Mouse (Mus musculus) midbrain, postnatal 0 days (tissue): ENCODE measurements around the gene Nfib. TPM values are rescaled to one million over a fixed set of nuclear protein-coding genes. Genes with fewer than 3 reads are reported as not detected.

ENCODE experiments used
- ATAC-seq: fragments of 200-750 bp; cut with Nextera tagmentation; 2 replicates; pipeline ENCODE4 v1.8.0; 2017; ENCODE audit warnings: moderate number of reproducible peaks, mild to moderate bottlenecking, moderate TSS enrichment, moderate library complexity; ENCODE audit not compliant: low FRiP score
- DNase-seq: peaks from one replicate; pipeline ENCODE4 v3.0.0-alpha.2; 2015; ENCODE audit warnings: low spot score
- H3K27ac ChIP-seq: fragments of 300-500 bp; sonication (generic); 2 replicates; pipeline ENCODE4 v1.5.1; 2014; ENCODE audit warnings: low read depth, mild to moderate bottlenecking, low read length, mixed read lengths
- H3K27me3 ChIP-seq: fragments of 300-500 bp; sonication (generic); 2 replicates; pipeline ENCODE4 v1.6.1; 2014; ENCODE audit warnings: low read length, control low read depth, mixed read lengths; ENCODE audit not compliant: insufficient read depth
- H3K36me3 ChIP-seq: fragments of 300-500 bp; sonication (generic); 2 replicates; pipeline ENCODE4 v1.6.1; 2014; ENCODE audit warnings: low read length, control low read depth, mixed read lengths; ENCODE audit not compliant: insufficient read depth
- H3K4me1 ChIP-seq: fragments of 300-500 bp; sonication (generic); 2 replicates; pipeline ENCODE4 v1.6.1; 2014; ENCODE audit warnings: mild to moderate bottlenecking, control low read depth, antibody characterized with exemption, low read length, mixed read lengths; ENCODE audit not compliant: insufficient read depth
- H3K4me2 ChIP-seq: fragments of 300-500 bp; sonication (generic); 2 replicates; pipeline ENCODE4 v1.6.1; 2014; ENCODE audit warnings: low read depth, mild to moderate bottlenecking, low read length, mixed read lengths; ENCODE audit not compliant: poor library complexity, severe bottlenecking
- H3K4me3 ChIP-seq: fragments of 300-500 bp; sonication (generic); 2 replicates; pipeline ENCODE4 v1.5.1; 2014; ENCODE audit warnings: low read depth, mild to moderate bottlenecking, low read length, moderate library complexity
- H3K9ac ChIP-seq: fragments of 300-500 bp; sonication (generic); replicated peaks from 2 replicates; pipeline ENCODE4 v1.6.1; 2014; ENCODE audit warnings: mild to moderate bottlenecking, low read length, moderate library complexity, mixed read lengths; ENCODE audit not compliant: poor library complexity, severe bottlenecking
- H3K9me3 ChIP-seq: fragments of 300-500 bp; sonication (generic); 2 replicates; pipeline ENCODE4 v1.6.1; 2016; ENCODE audit warnings: low read length, control low read depth
- CTCF ChIP-seq: IDR thresholded peaks from 2 replicates; pipeline ENCODE4 v1.5.1; 2016; ENCODE audit warnings: antibody characterized with exemption, mild to moderate bottlenecking
- WGBS: fragments of 180-500 bp; shearing (Covaris S2); extraction: QIAGEN DNeasy Blood & Tissue Kit; methylation state at CpG from one replicate; pipeline ENCODE4 v1.1.7; 2014; 5-methylcytosine and 5-hydroxymethylcytosine counted together
- polyA plus RNA-seq: library from polyadenylated mRNA; unstranded; fragments of >200 nt; fragmentation: Nextera tagmentation; extraction: Ambion mirVana; gene quantifications from 2 replicates; pipeline ENCODE4 v1.2.1, GENCODE M21; 2015
- total RNA-seq: library from RNA; depleted of rRNA; stranded (reverse); fragments of >200 nt; gene quantifications from 2 replicates; pipeline ENCODE4 v1.2.3, GENCODE M21; 2014

Gene Nfib
- total and polyA plus RNA-seq, 2 experiments from 2014 or later, result 27.7 to 62.8 TPM

GRCm38 (mm10) chr4:82511524-82511923 lies 194.0 kb downstream of the Nfib start:
- Histone ChIP-seq H3K4me2 (peak overlapping the region; percentile 90), H3K9me3 (no peaks in the 10 kb centered on the region), H3K4me1 (no peaks in the 10 kb centered on the region), H3K36me3 (no peaks in the 10 kb centered on the region), H3K27ac (peak overlapping the region; percentile 65), H3K4me3 (peak overlapping the region; percentile 54), H3K9ac (no peak overlapping the region), H3K27me3 (no peaks in the 10 kb centered on the region)
- TF ChIP-seq CTCF, result no peak
- 1% methylated on average over 8 of the region's 8 CpGs for WGBS
- DNase-seq (peak; percentile 95), ATAC-seq (no peak)

DNA sequence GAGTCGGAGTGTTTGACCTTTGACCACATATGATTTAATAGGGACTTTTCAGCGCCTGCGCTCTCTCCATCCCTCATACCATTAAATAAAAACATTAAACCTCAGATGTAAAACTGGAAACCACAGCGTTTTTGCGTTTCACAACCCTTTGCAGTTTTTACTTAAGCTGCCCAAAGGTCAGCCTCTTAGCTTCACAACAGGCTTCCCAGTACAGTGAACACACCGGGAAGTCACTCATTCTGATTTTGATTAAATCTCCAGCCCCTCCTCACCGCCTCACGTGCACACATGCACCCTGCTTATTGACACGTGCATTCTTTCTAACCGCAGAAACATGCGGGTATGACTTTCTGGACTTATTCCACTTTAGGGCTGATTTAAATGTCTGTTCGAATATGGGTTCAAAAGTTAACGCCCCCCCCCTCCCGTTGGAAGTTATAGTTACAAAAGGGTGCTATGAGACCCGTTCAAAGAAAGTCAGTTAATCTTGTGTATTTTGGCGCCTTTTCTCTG lies 194.5 kb downstream of the Nfib start:
- no peaks in the 10 kb centered on the region for H3K4me1 ChIP-seq
- H3K4me2 ChIP-seq, result peak overlapping the region; percentile 90
- no peak for ATAC-seq
- peak overlapping the region; percentile 65 for H3K27ac ChIP-seq
- WGBS, result 6% methylated on average over 16 of the region's 16 CpGs
- DNase-seq, result no peak
- no peaks in the 10 kb centered on the region for H3K9me3 ChIP-seq
- H3K36me3 ChIP-seq, result no peaks in the 10 kb centered on the region
- no peak overlapping the region for H3K9ac ChIP-seq
- no peaks in the 10 kb centered on the region for H3K27me3 ChIP-seq
- no peak for TF ChIP-seq CTCF
- peak overlapping the region; percentile 54 for H3K4me3 ChIP-seq

- Histone ChIP-seq H3K4me2 (peak overlapping the region; percentile 98), H3K36me3 (no peaks in the 10 kb centered on the region), H3K27ac (peak overlapping the region; percentile 34), H3K4me3 (no peak overlapping the region), H3K27me3 (no peaks in the 10 kb centered on the region), H3K9ac (no peak overlapping the region), H3K9me3 (no peaks in the 10 kb centered on the region), H3K4me1 (no peaks in the 10 kb centered on the region)
- DNase-seq (no peak), ATAC-seq (no peak)
- WGBS, result 23% methylated on average over 4 of the region's 4 CpGs
- TF ChIP-seq CTCF, result no peak
Measured at GRCm38 (mm10) chr4:82509771-82510170, 195.8 kb downstream of the Nfib start.

DNA sequence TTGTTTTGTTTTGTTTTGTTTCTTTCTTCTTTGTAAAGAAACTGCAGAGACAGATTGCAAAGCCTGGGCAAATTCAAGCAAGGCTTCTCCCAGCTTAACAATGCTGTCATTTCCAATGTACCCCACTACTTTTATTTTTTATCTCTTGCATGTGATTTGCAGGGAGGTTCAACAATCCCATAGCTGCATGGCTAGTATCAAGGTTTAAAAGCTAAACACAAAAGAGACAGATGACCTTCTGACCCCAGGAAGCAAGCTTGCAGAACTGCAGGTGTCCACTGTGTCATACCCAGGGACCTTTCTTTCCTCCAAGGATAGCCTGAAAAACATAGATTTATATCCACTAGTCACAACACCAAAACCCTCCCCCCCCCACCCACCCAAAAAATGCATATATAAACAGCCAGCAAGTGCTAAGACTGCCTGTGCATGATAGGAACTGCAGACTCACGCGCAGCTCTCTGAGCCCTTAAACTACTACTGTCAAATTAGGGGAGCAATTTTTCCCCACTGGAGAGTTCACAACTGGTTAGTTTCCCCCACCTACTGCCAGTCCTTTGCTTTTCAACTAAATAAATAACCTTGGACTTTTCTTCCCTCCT lies 196.3 kb downstream of the Nfib start:
- Histone ChIP-seq H3K27ac (0 out of 2 replicates have a peak overlapping the region, but pooled peaks have one; percentile 34), H3K9ac (no peak overlapping the region), H3K4me2 (peak overlapping the region; percentile 98), H3K4me3 (no peak overlapping the region), H3K27me3 (no peaks in the 10 kb centered on the region), H3K36me3 (no peaks in the 10 kb centered on the region), H3K9me3 (no peaks in the 10 kb centered on the region), H3K4me1 (no peaks in the 10 kb centered on the region)
- no peak for TF ChIP-seq CTCF
- no peak for DNase-seq
- ATAC-seq, result no peak
- WGBS, result 49% methylated on average over 2 of the region's 2 CpGs

DNA sequence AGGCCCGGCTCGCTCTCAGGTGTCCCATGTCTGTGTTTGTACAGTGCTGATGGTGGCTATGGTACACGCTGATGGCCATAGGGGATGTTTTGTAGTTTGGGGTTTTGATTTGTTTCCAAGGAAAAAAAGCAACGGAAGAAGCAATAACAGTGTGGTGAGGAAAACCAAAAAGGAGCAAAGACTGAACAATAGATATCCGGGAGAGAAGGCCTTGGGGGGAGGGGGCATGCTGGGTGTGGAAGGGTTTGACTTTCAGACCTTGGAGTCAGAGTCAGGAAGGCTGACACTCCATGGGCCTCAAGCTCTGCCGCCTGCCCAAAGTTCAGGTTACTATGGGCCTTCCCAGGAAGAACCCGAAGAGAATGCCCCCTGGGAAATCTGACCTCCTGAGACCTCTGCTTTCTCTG lies 197.3 kb downstream of the Nfib start:
- Histone ChIP-seq H3K36me3 (no peaks in the 10 kb centered on the region), H3K4me3 (peak overlapping the region; percentile 69), H3K4me1 (no peaks in the 10 kb centered on the region), H3K4me2 (peak overlapping the region; percentile 98), H3K27ac (peak overlapping the region; percentile 91), H3K9me3 (no peaks in the 10 kb centered on the region), H3K27me3 (no peaks in the 10 kb centered on the region), H3K9ac (0 out of 2 replicates have a peak overlapping the region, but pooled peaks have one; percentile 5)
- ATAC-seq, result no peak
- TF ChIP-seq CTCF, result no peak
- 19% methylated on average over 7 of the region's 7 CpGs for WGBS
- no peak for DNase-seq

DNA sequence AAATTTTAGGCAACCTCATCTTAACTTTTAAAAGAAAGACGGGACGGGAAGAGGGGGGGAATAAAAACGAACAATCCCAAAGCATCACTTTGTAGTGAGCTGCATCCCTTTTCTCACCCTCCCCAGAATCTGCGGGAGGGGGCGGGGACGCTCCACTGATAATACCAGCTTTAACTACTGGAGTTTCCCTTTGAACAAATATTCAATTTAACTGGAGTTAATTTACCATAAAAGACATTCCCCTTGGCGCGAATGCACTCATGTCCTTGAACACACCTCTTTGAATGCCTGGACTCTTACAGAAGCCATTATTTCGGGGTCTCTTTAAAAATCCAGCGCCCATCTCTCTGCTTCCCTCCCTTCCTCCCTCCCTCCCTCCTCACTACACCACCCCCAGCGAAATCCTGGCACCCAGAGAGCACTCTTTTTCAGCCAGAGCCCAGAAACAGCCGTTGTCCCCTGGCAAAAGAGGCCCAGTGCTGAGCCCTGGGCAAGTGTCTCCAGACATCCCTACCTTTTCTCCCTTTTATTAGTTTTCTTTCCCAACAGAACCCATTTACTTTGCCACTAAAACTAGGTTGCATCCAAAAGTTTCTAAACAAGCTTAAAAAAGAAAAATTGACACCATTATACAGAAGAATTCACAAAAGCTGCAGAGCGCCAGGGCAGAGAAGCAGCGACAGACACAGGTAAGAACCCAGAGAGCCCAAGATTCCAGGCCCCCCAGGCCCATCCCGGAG lies 197.8 kb downstream of the Nfib start:
- no peak for ATAC-seq
- Histone ChIP-seq H3K36me3 (no peaks in the 10 kb centered on the region), H3K9me3 (no peaks in the 10 kb centered on the region), H3K4me1 (no peaks in the 10 kb centered on the region), H3K4me2 (peak overlapping the region; percentile 98), H3K27me3 (no peaks in the 10 kb centered on the region), H3K4me3 (peak overlapping the region; percentile 69), H3K27ac (peak overlapping the region; percentile 91), H3K9ac (peak overlapping the region; percentile 77; the same call in 1 of the 2 replicates)
- peak; percentile 79 for DNase-seq
- no peak for TF ChIP-seq CTCF
- 11% methylated on average over 15 of the region's 15 CpGs for WGBS
